Mouse (Mus musculus) thymus, postnatal 25 days (tissue): Measurements from ENCODE around the gene Gm13102.
"Not testable (repeated sequence)": the region's sequence is repeated elsewhere in the genome, so short reads cannot be mapped to it uniquely, and the experiment has no call there.

ENCODE experiments used
- DNase-seq: peaks from one replicate; pipeline ENCODE4 v3.0.0; 2022

Gm13102 gene

DNA sequence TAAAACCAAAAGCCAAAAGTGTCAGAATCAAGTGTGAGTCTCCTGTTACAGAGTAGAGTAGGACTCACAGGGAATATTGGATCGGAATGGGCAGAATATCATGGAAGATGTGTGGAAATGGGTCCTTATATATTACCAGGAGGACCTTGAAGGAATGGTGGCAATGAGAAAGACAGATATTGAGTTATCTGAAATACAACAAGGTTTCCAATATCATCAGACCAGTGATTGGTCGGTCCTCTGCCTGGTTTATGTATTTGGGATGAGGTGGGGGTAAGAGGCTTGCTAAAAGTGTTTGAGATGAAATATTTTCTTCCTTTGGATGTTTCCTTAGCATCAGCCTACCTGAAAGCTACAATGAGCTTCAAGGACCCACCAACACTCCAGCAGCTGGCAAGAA, at the start of gene Gm13102:
Gene Gm13102 (plus strand): TSS at position 301 of the 400 bp plus-strand sequence.
- DNase-seq, result not testable (repeated sequence)

DNA sequence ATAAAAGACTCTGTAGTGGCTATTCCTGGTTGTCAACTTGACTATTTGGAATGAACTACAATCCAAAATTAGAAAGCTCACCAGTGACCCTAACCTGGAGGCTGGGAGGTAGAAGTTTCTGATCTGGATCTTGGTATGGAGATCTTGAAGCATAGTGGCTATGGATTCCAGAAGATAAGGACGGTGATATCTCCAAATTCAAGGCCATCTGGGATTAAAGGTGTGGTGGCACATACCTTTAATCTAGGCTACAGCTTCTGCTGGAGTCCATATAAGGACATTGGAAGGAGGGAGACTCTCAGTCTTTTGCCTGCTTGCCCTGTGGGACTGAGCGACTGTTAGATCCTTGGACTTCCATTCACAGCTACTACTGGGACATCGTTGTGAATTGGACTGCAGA, 47.4 kb upstream of the Gm13102 start, which contains the start of gene Pramel4:
Gene Pramel4 (plus strand): TSS at position 301 of the 400 bp plus-strand sequence.
- not testable (repeated sequence) for DNase-seq
